Mouse (Mus musculus) left cerebral cortex, adult 18-20 months (tissue): ENCODE measurements at regions not wholly inside any gene's neighbourhood (a gene's known extent, or its start where the extent isn't known, plus 50 kb on each side); places are given as distances from the start of the nearest gene placed in this dataset.

Experiments
- DNase-seq, 2 experiments: peaks; one replicate each; pipeline ENCODE4 v3.0.0; 2021 to 2022; ENCODE audit warnings: low spot score in 2 of 2, mixed read lengths in 1 of 2

GRCm38 (mm10) chr11:114224706-114225105 is 157.9 kb upstream of the Sdk2 start:
- no peak for DNase-seq

GRCm38 (mm10) chr11:114223061-114223460 is 156.2 kb upstream of the Sdk2 start:
- DNase-seq: no peak

GRCm38 (mm10) chr11:114220466-114220865 is 153.6 kb upstream of the Sdk2 start:
- DNase-seq: no peak

- DNase-seq: no peak
These were observed 152.1 kb upstream of the Sdk2 start for GRCm38 (mm10) chr11:114218732-114219506.

GRCm38 (mm10) chr11:114217245-114217757 is 150.5 kb upstream of the Sdk2 start:
- DNase-seq: no peak

- no peak for DNase-seq
These were observed 149.6 kb upstream of the Sdk2 start for GRCm38 (mm10) chr11:114216493-114216892.

GRCm38 (mm10) chr11:114215256-114215655 is 148.4 kb upstream of the Sdk2 start:
- DNase-seq: no peak

GRCm38 (mm10) chr11:114212136-114212535 is 145.3 kb upstream of the Sdk2 start:
- DNase-seq: peak in 1 of 2 experiments; percentile 19

- DNase-seq: peak in 1 of 2 experiments; percentile 60
These were observed 138.3 kb upstream of the Sdk2 start for GRCm38 (mm10) chr11:114205192-114205591.

- no peak for DNase-seq
These were observed 136.6 kb upstream of the Sdk2 start for GRCm38 (mm10) chr11:114203416-114203815.

GRCm38 (mm10) chr11:114202486-114202885 is 135.6 kb upstream of the Sdk2 start:
- DNase-seq: no peak

GRCm38 (mm10) chr11:114199081-114199586 is 132.3 kb upstream of the Sdk2 start:
- DNase-seq: no peak

GRCm38 (mm10) chr11:114198317-114199032 is 131.6 kb upstream of the Sdk2 start:
- peak; percentile 88 to 93 for DNase-seq

GRCm38 (mm10) chr11:114195291-114195690 is 128.4 kb upstream of the Sdk2 start:
- DNase-seq: no peak

- DNase-seq: no peak
These were observed 127.3 kb upstream of the Sdk2 start for GRCm38 (mm10) chr11:114194055-114194706.

- peak; percentile 42 to 56 for DNase-seq
These were observed 126.2 kb upstream of the Sdk2 start for GRCm38 (mm10) chr11:114193018-114193417.

- no peak for DNase-seq
These were observed 124.8 kb upstream of the Sdk2 start for GRCm38 (mm10) chr11:114191661-114192060.

- no peak for DNase-seq
These were observed 118.4 kb upstream of the Sdk2 start for GRCm38 (mm10) chr11:114184970-114185882.

GRCm38 (mm10) chr11:114184431-114184830 is 117.6 kb upstream of the Sdk2 start:
- no peak for DNase-seq

GRCm38 (mm10) chr11:114183231-114183630 is 116.4 kb upstream of the Sdk2 start:
- DNase-seq: no peak
